Mouse (Mus musculus): ENCODE measurements around the gene Cd59b. TPM values are rescaled to one million over a fixed set of nuclear protein-coding genes. Genes with fewer than 3 reads are reported as not detected.
"Not testable (repeated sequence)": the region's sequence is repeated elsewhere in the genome, so short reads cannot be mapped to it uniquely, and the experiment has no call there.

Cd59b gene
- polyA plus RNA-seq, 1 experiment from 2014 or later, result 7.3 TPM

- not testable (repeated sequence) for H3K27ac ChIP-seq; H3K9me3 ChIP-seq (replicated peaks); H3K4me1 ChIP-seq; H3K4me3 ChIP-seq (replicated peaks); H3K36me3 ChIP-seq; H3K4me2 ChIP-seq; H3K9ac ChIP-seq; H3K27me3 ChIP-seq
- 0 out of 2 replicates have a peak, but pooled peaks have one; percentile 43 for ATAC-seq (replicated peaks; ENCODE audit: low FRiP score)
- WGBS, result 69% methylated on average over 5 of the region's 5 CpGs
Observed at GRCm38 (mm10) chr2:104078285-104078684, 8.6 kb downstream of the Cd59b start.

- 50% methylated on average over 1 of the region's 1 CpGs for WGBS
- not testable (repeated sequence) for ATAC-seq (replicated peaks; ENCODE audit: low FRiP score); H3K4me2 ChIP-seq
Observed at GRCm38 (mm10) chr2:104081436-104082050, 11.9 kb downstream of the Cd59b start.

GRCm38 (mm10) chr2:104082474-104082873, 12.8 kb downstream of the Cd59b start:
- H3K27me3 ChIP-seq, result no peaks in the 10 kb centered on the region
- H3K4me3 ChIP-seq (replicated peaks), result no peak overlapping the region
- no peak overlapping the region for H3K4me2 ChIP-seq
- no peak overlapping the region for H3K9ac ChIP-seq
- no peak for ATAC-seq (replicated peaks; ENCODE audit: low FRiP score)
- no peaks in the 10 kb centered on the region for H3K9me3 ChIP-seq (replicated peaks)
- no peak overlapping the region for H3K27ac ChIP-seq
- no peaks in the 10 kb centered on the region for H3K36me3 ChIP-seq
- H3K4me1 ChIP-seq, result no peaks in the 10 kb centered on the region

More at GRCm38 (mm10) chr2:104081436-104082050, 11.9 kb downstream of the Cd59b start:
- not testable (repeated sequence) for H3K4me1 ChIP-seq; H3K9ac ChIP-seq; H3K27me3 ChIP-seq; H3K9me3 ChIP-seq (replicated peaks); H3K27ac ChIP-seq; H3K36me3 ChIP-seq; H3K4me3 ChIP-seq (replicated peaks)

DNA sequence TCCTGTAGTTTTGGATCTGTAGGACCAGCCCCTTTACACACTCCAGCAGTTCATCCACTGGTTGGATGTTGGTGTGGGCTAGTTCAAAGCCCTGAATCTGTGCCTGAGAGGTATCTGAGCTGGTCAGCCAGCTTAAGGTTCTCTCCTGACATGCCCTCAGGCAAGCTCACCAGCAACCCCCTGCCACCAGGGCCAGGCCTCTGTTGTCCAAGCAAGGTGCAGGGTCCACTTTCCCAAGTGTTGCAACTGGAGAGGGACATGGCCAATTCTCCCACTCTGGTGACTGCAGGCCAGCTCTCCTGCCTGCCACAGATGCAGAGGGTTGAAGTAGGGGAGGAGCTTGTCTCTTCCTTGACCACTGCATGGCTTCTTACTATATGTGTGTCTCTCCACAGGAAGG, 14.4 kb downstream of the Cd59b start:
- ATAC-seq (replicated peaks; ENCODE audit: low FRiP score); H3K27me3 ChIP-seq; H3K36me3 ChIP-seq; H3K4me2 ChIP-seq; H3K9ac ChIP-seq; H3K9me3 ChIP-seq (replicated peaks); H3K4me3 ChIP-seq (replicated peaks); H3K27ac ChIP-seq; H3K4me1 ChIP-seq: not testable (repeated sequence)

DNA sequence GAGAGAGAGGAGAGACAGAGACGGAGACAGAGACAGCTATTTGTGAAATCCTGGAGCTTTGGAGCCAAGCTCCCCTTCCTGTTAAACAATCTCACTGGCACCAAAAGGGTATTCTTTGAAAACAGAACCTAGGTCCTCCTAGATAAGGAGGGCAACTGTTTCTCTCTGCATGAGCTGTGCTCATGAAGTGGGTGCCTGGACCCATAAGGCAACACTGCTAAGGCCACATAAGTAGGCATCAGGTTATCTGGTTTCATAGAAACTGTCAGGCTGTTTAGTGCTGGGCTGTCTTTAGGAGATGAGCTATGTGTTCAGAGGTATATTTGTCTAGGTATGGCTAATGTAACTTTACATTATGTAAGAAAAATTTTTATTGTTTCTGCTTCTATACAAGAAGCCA, 17.9 kb downstream of the Cd59b start:
- H3K27ac ChIP-seq; H3K4me2 ChIP-seq; H3K4me3 ChIP-seq (replicated peaks); H3K4me1 ChIP-seq; H3K9me3 ChIP-seq (replicated peaks); H3K27me3 ChIP-seq; H3K9ac ChIP-seq; H3K36me3 ChIP-seq; ATAC-seq (replicated peaks; ENCODE audit: low FRiP score): not testable (repeated sequence)
- WGBS, result 75% methylated on average over 1 of the region's 1 CpGs

- Histone ChIP-seq H3K27ac (no peak overlapping the region), H3K4me1 (peaks cover 14% of the 10 kb centered on the region; the same call in 1 of the 2 replicates), H3K9ac (no peak overlapping the region), H3K27me3 (no peaks in the 10 kb centered on the region), H3K9me3 (replicated peaks) (no peaks in the 10 kb centered on the region), H3K36me3 (no peaks in the 10 kb centered on the region), H3K4me3 (replicated peaks) (no peak overlapping the region), H3K4me2 (no peak overlapping the region)
- 69% methylated on average over 2 of the region's 2 CpGs for WGBS
- ATAC-seq (replicated peaks; ENCODE audit: low FRiP score), result no peak
Observed at GRCm38 (mm10) chr2:104093305-104093704, 23.7 kb downstream of the Cd59b start.

GRCm38 (mm10) chr2:104095741-104096213, 26.1 kb downstream of the Cd59b start, which contains the start of gene Cd59a:
Gene Cd59a, plus strand, starts transcription at chr2:104095801.
- peak; percentile 96 for ATAC-seq (replicated peaks; ENCODE audit: low FRiP score)
- WGBS, result 5% methylated on average over 15 of the region's 15 CpGs
- H3K4me1 ChIP-seq, result peaks cover 16% of the 10 kb centered on the region; the same call in 1 of the 2 replicates
- no peaks in the 10 kb centered on the region for H3K9me3 ChIP-seq (replicated peaks)
- H3K4me2 ChIP-seq, result peak within 1 kb of the TSS; percentile 76
- H3K36me3 ChIP-seq, result no peaks in the 10 kb centered on the region
- H3K4me3 ChIP-seq (replicated peaks), result peak within 1 kb of the TSS; percentile 55
- no peaks in the 10 kb centered on the region for H3K27me3 ChIP-seq
- peak within 1 kb of the TSS; percentile 61 for H3K9ac ChIP-seq
- peak within 1 kb of the TSS; percentile 90 for H3K27ac ChIP-seq

GRCm38 (mm10) chr2:104096256-104096655, 26.6 kb downstream of the Cd59b start:
- Histone ChIP-seq H3K9ac (peak overlapping the region; percentile 61), H3K27ac (peak overlapping the region; percentile 90), H3K4me3 (replicated peaks) (peak overlapping the region; percentile 55), H3K9me3 (replicated peaks) (no peaks in the 10 kb centered on the region), H3K4me2 (peak overlapping the region; percentile 76), H3K27me3 (no peaks in the 10 kb centered on the region), H3K36me3 (no peaks in the 10 kb centered on the region), H3K4me1 (peaks cover 16% of the 10 kb centered on the region; the same call in 1 of the 2 replicates)
- ATAC-seq (replicated peaks; ENCODE audit: low FRiP score), result peak; percentile 27; the same call in 1 of the 2 replicates
- 27% methylated on average over 10 of the region's 10 CpGs for WGBS

DNA sequence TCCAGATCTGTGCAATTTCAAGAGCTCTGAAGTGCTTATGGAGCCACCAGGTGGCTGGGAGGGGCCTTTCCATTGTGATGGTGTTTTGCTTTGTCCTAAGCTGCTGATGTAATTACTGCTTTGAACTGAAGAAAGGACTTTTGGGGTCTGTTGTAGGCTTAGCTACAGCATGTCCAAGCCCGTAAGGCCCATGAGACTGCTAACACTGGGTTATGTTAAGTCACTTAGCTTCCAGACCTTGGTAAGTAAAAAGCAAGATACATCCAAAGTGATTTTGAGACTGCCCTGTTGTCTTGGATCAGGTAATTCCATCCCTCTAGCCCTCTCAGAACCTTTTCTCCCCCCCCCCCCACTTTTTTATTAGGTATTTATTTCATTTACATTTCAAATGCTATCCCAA, 27.1 kb downstream of the Cd59b start:
- ATAC-seq (replicated peaks; ENCODE audit: low FRiP score); H3K36me3 ChIP-seq; H3K27ac ChIP-seq; H3K9me3 ChIP-seq (replicated peaks); H3K9ac ChIP-seq; H3K27me3 ChIP-seq: not testable (repeated sequence)
- Histone ChIP-seq H3K4me3 (replicated peaks) (peak overlapping the region; percentile 55), H3K4me1 (peaks cover 16% of the 10 kb centered on the region; the same call in 1 of the 2 replicates), H3K4me2 (peak overlapping the region; percentile 76)
- 87% methylated on average over 1 of the region's 1 CpGs for WGBS

GRCm38 (mm10) chr2:104097396-104097795, 27.7 kb downstream of the Cd59b start:
- not testable (repeated sequence) for H3K9ac ChIP-seq; H3K36me3 ChIP-seq; H3K4me2 ChIP-seq; H3K9me3 ChIP-seq (replicated peaks); H3K4me3 ChIP-seq (replicated peaks); H3K27ac ChIP-seq; H3K27me3 ChIP-seq; ATAC-seq (replicated peaks; ENCODE audit: low FRiP score)
- H3K4me1 ChIP-seq, result peaks cover 16% of the 10 kb centered on the region; the same call in 1 of the 2 replicates
- 94% methylated on average over 4 of the region's 4 CpGs for WGBS

DNA sequence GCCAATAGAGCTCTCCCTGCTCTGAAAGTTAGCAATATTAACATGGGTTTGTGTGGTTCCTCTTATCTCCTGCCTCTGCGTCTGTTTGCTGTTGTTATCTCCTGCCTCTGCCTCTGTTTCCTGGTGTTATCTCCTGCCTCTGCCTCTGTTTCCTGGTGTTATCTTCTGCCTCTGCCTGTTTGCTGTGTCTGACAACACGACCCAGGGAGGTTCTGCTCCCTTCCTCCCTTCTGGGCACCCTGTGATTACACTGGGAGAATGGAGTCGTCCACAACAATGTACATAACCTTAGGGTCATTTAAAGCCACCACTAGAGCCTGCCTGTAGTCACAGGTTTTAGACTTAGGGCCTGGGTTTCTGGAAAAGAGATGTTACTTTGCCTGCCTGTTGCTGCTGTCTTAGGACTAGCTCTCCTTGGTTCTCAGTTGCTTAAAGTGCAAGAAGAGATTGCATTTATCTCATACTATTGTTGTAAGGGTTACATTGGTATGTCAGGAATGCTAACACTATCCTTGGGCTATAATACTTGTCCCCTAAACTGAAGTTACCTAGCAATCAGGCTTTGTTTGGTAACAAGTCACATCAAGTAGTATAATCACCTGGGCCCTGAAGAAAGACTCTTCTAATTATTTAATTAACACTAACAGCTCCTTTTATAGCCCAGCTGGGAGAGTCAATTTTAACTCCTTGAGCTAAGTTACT, 29.0 kb downstream of the Cd59b start:
- H3K27me3 ChIP-seq, result no peaks in the 10 kb centered on the region
- H3K4me3 ChIP-seq (replicated peaks), result no peak overlapping the region
- H3K27ac ChIP-seq, result no peak overlapping the region
- H3K36me3 ChIP-seq, result no peaks in the 10 kb centered on the region
- no peak overlapping the region for H3K4me2 ChIP-seq
- ATAC-seq (replicated peaks; ENCODE audit: low FRiP score), result no peak
- H3K9ac ChIP-seq, result no peak overlapping the region
- 25% methylated on average over 3 of the region's 3 CpGs for WGBS
- peaks cover 16% of the 10 kb centered on the region; the same call in 1 of the 2 replicates for H3K4me1 ChIP-seq
- no peaks in the 10 kb centered on the region for H3K9me3 ChIP-seq (replicated peaks)

DNA sequence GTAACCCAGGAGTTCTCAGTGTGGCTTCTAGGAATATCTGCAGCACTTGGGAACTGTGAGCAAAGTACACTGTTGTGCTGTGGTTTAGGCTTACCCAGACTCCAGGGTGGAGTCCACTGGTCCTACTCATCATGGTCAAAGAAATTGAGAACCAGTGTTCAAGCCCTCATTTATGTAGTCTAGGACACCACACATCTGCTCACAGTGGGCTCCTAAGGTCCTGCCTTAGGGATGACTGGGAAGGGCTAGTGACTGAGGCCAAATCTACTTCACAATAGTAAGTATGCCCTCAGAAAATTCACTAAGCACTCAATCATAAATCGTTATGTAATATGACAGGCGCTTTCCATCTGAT, 29.6 kb downstream of the Cd59b start:
- 95% methylated on average over 2 of the region's 2 CpGs for WGBS
- no peak for ATAC-seq (replicated peaks; ENCODE audit: low FRiP score)
- H3K36me3 ChIP-seq, result no peaks in the 10 kb centered on the region

More for the DNA sequence above, 29.6 kb downstream of the Cd59b start:
- H3K9me3 ChIP-seq (replicated peaks), result no peaks in the 10 kb centered on the region
- H3K4me3 ChIP-seq (replicated peaks), result no peak overlapping the region
- H3K4me1 ChIP-seq, result peaks cover 16% of the 10 kb centered on the region; the same call in 1 of the 2 replicates
- no peak overlapping the region for H3K4me2 ChIP-seq
- no peak overlapping the region for H3K9ac ChIP-seq
- H3K27ac ChIP-seq, result no peak overlapping the region
- no peaks in the 10 kb centered on the region for H3K27me3 ChIP-seq
